Mouse (Mus musculus): Measurements from ENCODE around the gene Pcsk1. TPM values are rescaled to one million over a fixed set of nuclear protein-coding genes. Genes with fewer than 3 reads are reported as not detected.

Pcsk1 gene
- polyA plus RNA-seq, 1 experiment: not detected

DNA sequence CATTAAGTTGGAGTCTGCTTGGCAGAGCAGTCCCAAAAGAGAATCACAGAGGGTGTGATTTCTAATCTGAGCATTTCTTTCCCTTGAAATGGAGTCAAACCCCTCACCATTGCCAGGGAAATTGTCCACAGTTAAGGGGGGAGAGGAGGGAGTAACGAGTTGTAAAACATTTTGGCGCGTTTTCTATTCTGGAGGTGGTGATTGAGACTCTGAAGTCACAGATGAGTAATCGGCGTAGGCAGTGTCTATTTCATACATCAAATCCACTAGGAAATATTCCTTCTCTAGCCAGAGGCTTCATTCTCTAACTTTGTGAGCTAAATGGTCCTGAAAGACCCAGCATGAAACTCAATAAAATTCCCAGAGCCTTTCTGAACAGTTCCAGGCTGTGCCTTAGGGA lies 1.4 kb downstream of the Pcsk1 start:
- Histone ChIP-seq H3K36me3 (ENCODE audit: control insufficient read depth, insufficient read depth) (no peaks in the 10 kb centered on the region), H3K4me3 (no peak overlapping the region), H3K79me2 (ENCODE audit: control insufficient read depth, insufficient read depth) (no peaks in the 10 kb centered on the region), H3K4me2 (ENCODE audit: low read depth) (no peak overlapping the region), H3ac (ENCODE audit: control insufficient read depth, insufficient read length) (no peak overlapping the region), H3K27me3 (ENCODE audit: control insufficient read depth, insufficient read depth, insufficient read length) (no peaks in the 10 kb centered on the region)
- TF ChIP-seq MAX (IDR thresholded peaks at IDR 0.05; ENCODE audit: low read depth) (no peak), POLR2A (IDR thresholded peaks at IDR 0.05; ENCODE audit: insufficient read length, low read depth) (no peak), TCF12 (IDR thresholded peaks at IDR 0.05; ENCODE audit: insufficient read depth, poor library complexity, severe bottlenecking) (no peak), TCF3 (IDR thresholded peaks at IDR 0.05; ENCODE audit: insufficient read length, low read depth) (no peak), E2F4 (IDR thresholded peaks at IDR 0.05; ENCODE audit: insufficient read depth) (no peak), CEBPB (IDR thresholded peaks at IDR 0.05; ENCODE audit: insufficient read depth, poor library complexity, severe bottlenecking) (no peak), REST (IDR thresholded peaks at IDR 0.05; ENCODE audit: insufficient read depth, insufficient read length) (no peak), MYOD1 (IDR thresholded peaks at IDR 0.05; ENCODE audit: control insufficient read depth in 1 of 3, insufficient read length in 2 of 3, low read depth in 2 of 3) (no peak), POLR2AphosphoS2 (IDR thresholded peaks at IDR 0.05; ENCODE audit: insufficient read length, low read depth) (no peak), MYOG (IDR thresholded peaks at IDR 0.05; ENCODE audit: control insufficient read depth in 1 of 3, insufficient read depth in 1 of 3, insufficient read length in 2 of 3, low read depth in 2 of 3) (no peak), USF1 (IDR thresholded peaks at IDR 0.05; ENCODE audit: low read depth) (no peak), SRF (IDR thresholded peaks at IDR 0.05; ENCODE audit: control insufficient read depth, insufficient read length, low read depth) (no peak)

GRCm38 (mm10) chr13:75095487-75095886 lies 5.9 kb downstream of the Pcsk1 start:
- H3K27me3 ChIP-seq (ENCODE audit: control insufficient read depth, insufficient read depth, insufficient read length): no peaks in the 10 kb centered on the region
- H3K4me3 ChIP-seq: no peak overlapping the region
- H3K79me2 ChIP-seq (ENCODE audit: control insufficient read depth, insufficient read depth): no peaks in the 10 kb centered on the region
- TF ChIP-seq POLR2A (IDR thresholded peaks at IDR 0.05; ENCODE audit: insufficient read length, low read depth) (no peak), POLR2AphosphoS2 (IDR thresholded peaks at IDR 0.05; ENCODE audit: insufficient read length, low read depth) (no peak), TCF3 (IDR thresholded peaks at IDR 0.05; ENCODE audit: insufficient read length, low read depth) (no peak), SRF (IDR thresholded peaks at IDR 0.05; ENCODE audit: control insufficient read depth, insufficient read length, low read depth) (no peak), TCF12 (IDR thresholded peaks at IDR 0.05; ENCODE audit: insufficient read depth, poor library complexity, severe bottlenecking) (no peak), E2F4 (IDR thresholded peaks at IDR 0.05; ENCODE audit: insufficient read depth) (no peak), MYOD1 (IDR thresholded peaks at IDR 0.05; ENCODE audit: control insufficient read depth in 1 of 3, insufficient read length in 2 of 3, low read depth in 2 of 3) (no peak)
- H3ac ChIP-seq (ENCODE audit: control insufficient read depth, insufficient read length): no peak overlapping the region
- H3K4me2 ChIP-seq (ENCODE audit: low read depth): no peak overlapping the region
- H3K36me3 ChIP-seq (ENCODE audit: control insufficient read depth, insufficient read depth): no peaks in the 10 kb centered on the region

- no peak overlapping the region for H3K4me2 ChIP-seq (ENCODE audit: low read depth)
- H3K27me3 ChIP-seq (ENCODE audit: control insufficient read depth, insufficient read depth, insufficient read length): no peaks in the 10 kb centered on the region
- no peak overlapping the region for H3K4me3 ChIP-seq
- no peak for TF ChIP-seq POLR2A (IDR thresholded peaks at IDR 0.05; ENCODE audit: insufficient read length, low read depth)
- no peak for TF ChIP-seq MAX (IDR thresholded peaks at IDR 0.05; ENCODE audit: low read depth)
- TF ChIP-seq CEBPB (IDR thresholded peaks at IDR 0.05; ENCODE audit: insufficient read depth, poor library complexity, severe bottlenecking): no peak
- TF ChIP-seq MYOG (IDR thresholded peaks at IDR 0.05; ENCODE audit: control insufficient read depth in 1 of 3, insufficient read depth in 1 of 3, insufficient read length in 2 of 3, low read depth in 2 of 3): no peak
- TF ChIP-seq POLR2AphosphoS2 (IDR thresholded peaks at IDR 0.05; ENCODE audit: insufficient read length, low read depth): no peak
- TF ChIP-seq MYOD1 (IDR thresholded peaks at IDR 0.05; ENCODE audit: control insufficient read depth in 1 of 3, insufficient read length in 2 of 3, low read depth in 2 of 3): no peak
- TF ChIP-seq TCF12 (IDR thresholded peaks at IDR 0.05; ENCODE audit: insufficient read depth, poor library complexity, severe bottlenecking): no peak
- no peak for TF ChIP-seq USF1 (IDR thresholded peaks at IDR 0.05; ENCODE audit: low read depth)
- no peak for TF ChIP-seq TCF3 (IDR thresholded peaks at IDR 0.05; ENCODE audit: insufficient read length, low read depth)
- no peak for TF ChIP-seq E2F4 (IDR thresholded peaks at IDR 0.05; ENCODE audit: insufficient read depth)
- TF ChIP-seq SRF (IDR thresholded peaks at IDR 0.05; ENCODE audit: control insufficient read depth, insufficient read length, low read depth): no peak
- TF ChIP-seq REST (IDR thresholded peaks at IDR 0.05; ENCODE audit: insufficient read depth, insufficient read length): no peak
- no peak overlapping the region for H3ac ChIP-seq (ENCODE audit: control insufficient read depth, insufficient read length)
- H3K36me3 ChIP-seq (ENCODE audit: control insufficient read depth, insufficient read depth): no peaks in the 10 kb centered on the region
- H3K79me2 ChIP-seq (ENCODE audit: control insufficient read depth, insufficient read depth): no peaks in the 10 kb centered on the region
Measured at GRCm38 (mm10) chr13:75113114-75113513, 23.5 kb downstream of the Pcsk1 start.

DNA sequence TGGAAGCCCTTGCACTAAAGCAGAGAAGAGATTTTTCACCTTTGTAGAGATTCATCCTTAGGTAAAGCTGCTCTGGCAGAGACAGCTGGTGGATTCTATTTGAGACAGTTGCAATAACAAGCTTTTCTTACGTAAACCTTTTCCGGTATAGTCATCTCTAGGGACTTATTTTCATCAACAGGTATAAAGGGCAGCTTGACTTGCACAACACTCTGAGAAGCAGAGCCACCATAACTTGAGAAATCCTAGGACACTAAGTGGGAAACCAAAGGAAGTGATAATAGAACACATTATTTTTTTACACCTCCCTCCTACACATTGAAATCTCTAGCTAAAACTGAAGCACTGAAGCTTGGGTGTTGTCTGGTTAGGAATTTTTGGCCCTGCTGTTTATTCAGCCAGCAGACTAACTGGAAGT lies 24.4 kb downstream of the Pcsk1 start:
- TF ChIP-seq TCF12 (IDR thresholded peaks at IDR 0.05; ENCODE audit: insufficient read depth, poor library complexity, severe bottlenecking) (no peak), MYOD1 (IDR thresholded peaks at IDR 0.05; ENCODE audit: control insufficient read depth in 1 of 3, insufficient read length in 2 of 3, low read depth in 2 of 3) (no peak), REST (IDR thresholded peaks at IDR 0.05; ENCODE audit: insufficient read depth, insufficient read length) (no peak), USF1 (IDR thresholded peaks at IDR 0.05; ENCODE audit: low read depth) (no peak), MYOG (IDR thresholded peaks at IDR 0.05; ENCODE audit: control insufficient read depth in 1 of 3, insufficient read depth in 1 of 3, insufficient read length in 2 of 3, low read depth in 2 of 3) (no peak), MAX (IDR thresholded peaks at IDR 0.05; ENCODE audit: low read depth) (no peak), POLR2AphosphoS2 (IDR thresholded peaks at IDR 0.05; ENCODE audit: insufficient read length, low read depth) (no peak), CEBPB (IDR thresholded peaks at IDR 0.05; ENCODE audit: insufficient read depth, poor library complexity, severe bottlenecking) (no peak)
- Histone ChIP-seq H3K27me3 (ENCODE audit: control insufficient read depth, insufficient read depth, insufficient read length) (no peaks in the 10 kb centered on the region), H3K4me2 (ENCODE audit: low read depth) (no peak overlapping the region), H3K4me3 (no peak overlapping the region), H3ac (ENCODE audit: control insufficient read depth, insufficient read length) (no peak overlapping the region), H3K36me3 (ENCODE audit: control insufficient read depth, insufficient read depth) (no peaks in the 10 kb centered on the region), H3K79me2 (ENCODE audit: control insufficient read depth, insufficient read depth) (no peaks in the 10 kb centered on the region)

- Histone ChIP-seq H3K4me3 (no peak overlapping the region), H3ac (ENCODE audit: control insufficient read depth, insufficient read length) (no peak overlapping the region), H3K36me3 (ENCODE audit: control insufficient read depth, insufficient read depth) (no peaks in the 10 kb centered on the region), H3K27me3 (ENCODE audit: control insufficient read depth, insufficient read depth, insufficient read length) (no peaks in the 10 kb centered on the region), H3K4me2 (ENCODE audit: low read depth) (no peak overlapping the region), H3K79me2 (ENCODE audit: control insufficient read depth, insufficient read depth) (no peaks in the 10 kb centered on the region)
- TF ChIP-seq SRF (IDR thresholded peaks at IDR 0.05; ENCODE audit: control insufficient read depth, insufficient read length, low read depth) (no peak), CEBPB (IDR thresholded peaks at IDR 0.05; ENCODE audit: insufficient read depth, poor library complexity, severe bottlenecking) (no peak), MYOG (IDR thresholded peaks at IDR 0.05; ENCODE audit: control insufficient read depth in 1 of 3, insufficient read depth in 1 of 3, insufficient read length in 2 of 3, low read depth in 2 of 3) (no peak), MYOD1 (IDR thresholded peaks at IDR 0.05; ENCODE audit: control insufficient read depth in 1 of 3, insufficient read length in 2 of 3, low read depth in 2 of 3) (no peak), TCF3 (IDR thresholded peaks at IDR 0.05; ENCODE audit: insufficient read length, low read depth) (no peak), POLR2AphosphoS2 (IDR thresholded peaks at IDR 0.05; ENCODE audit: insufficient read length, low read depth) (no peak), REST (IDR thresholded peaks at IDR 0.05; ENCODE audit: insufficient read depth, insufficient read length) (no peak), E2F4 (IDR thresholded peaks at IDR 0.05; ENCODE audit: insufficient read depth) (no peak), USF1 (IDR thresholded peaks at IDR 0.05; ENCODE audit: low read depth) (no peak), TCF12 (IDR thresholded peaks at IDR 0.05; ENCODE audit: insufficient read depth, poor library complexity, severe bottlenecking) (no peak)
Measured at GRCm38 (mm10) chr13:75114838-75115237, 25.2 kb downstream of the Pcsk1 start.

Data from myocyte (in vitro differentiated cells).